Mouse (Mus musculus): ENCODE measurements at regions not wholly inside any gene's neighbourhood (a gene's known extent, or its start where the extent isn't known, plus 50 kb on each side); places are given as distances from the start of the nearest gene placed in this dataset.

DNA sequence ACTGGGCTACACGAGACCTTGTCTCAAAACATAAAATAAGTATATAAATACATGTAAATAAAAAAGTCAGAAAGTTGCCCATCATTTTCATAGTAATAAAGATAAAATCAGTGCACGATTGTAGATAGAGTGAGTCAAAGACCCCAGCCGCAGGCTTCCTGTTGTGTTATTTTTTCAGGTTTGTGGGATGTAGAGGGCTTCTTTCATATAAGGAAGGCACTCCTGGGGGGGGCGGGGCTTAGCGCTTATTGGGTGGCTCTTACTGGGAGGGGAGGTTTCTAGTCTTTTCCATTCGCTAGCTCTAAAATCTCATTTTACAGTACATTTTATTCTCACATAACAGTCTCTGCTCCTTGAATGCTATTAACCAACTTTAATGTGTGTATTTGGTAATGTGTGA, 198.8 kb upstream of the Cxcr4 start:
- intact Hi-C loops (cut with DNase I), result loop anchor here (10.0 kb wide), 1 partner anchor 186 kb away; no protein-coding TSS in a partner anchor
- DNase-seq, result no peak

DNA sequence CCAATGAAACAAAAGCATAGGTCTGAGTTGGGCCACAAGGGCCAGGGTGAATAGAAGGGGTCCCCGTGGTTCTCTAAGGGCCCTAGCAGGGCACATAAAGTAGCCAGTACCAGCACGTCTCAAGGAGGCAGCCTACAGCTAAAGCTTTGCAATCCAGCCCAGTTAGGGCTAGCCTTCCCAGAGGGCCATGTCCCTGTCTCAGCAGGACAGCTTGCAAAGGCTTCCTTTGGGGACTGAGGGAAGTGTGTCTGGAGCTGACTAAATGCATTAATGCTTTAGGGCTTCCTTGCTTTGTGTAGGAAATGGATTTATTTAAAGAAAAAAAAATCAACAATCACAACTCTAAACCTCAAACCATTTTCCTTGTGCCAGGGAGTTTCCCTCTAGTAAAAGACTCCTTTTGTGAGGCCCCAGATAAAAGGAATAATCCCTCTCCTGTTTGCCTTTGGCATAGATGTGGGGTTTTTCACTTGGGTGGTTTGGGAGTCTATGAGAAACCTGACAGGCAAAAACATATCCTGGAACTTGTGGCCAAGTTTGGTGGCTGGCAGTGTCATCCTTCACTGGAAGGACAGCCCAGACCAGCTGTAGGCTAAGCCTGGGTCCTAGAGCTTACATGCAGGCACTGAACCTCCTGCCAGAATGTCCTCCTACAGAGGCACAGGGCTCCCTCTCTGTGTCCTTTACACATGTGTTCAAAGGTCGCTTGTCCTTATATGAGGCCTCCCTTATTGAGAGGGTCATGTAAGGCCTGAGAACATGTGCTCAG, 197.7 kb upstream of the Cxcr4 start:
- intact Hi-C loops (cut with DNase I), result loop anchor here (10.0 kb wide), 1 partner anchor 185 kb away; no protein-coding TSS in a partner anchor
- no peak for DNase-seq

DNA sequence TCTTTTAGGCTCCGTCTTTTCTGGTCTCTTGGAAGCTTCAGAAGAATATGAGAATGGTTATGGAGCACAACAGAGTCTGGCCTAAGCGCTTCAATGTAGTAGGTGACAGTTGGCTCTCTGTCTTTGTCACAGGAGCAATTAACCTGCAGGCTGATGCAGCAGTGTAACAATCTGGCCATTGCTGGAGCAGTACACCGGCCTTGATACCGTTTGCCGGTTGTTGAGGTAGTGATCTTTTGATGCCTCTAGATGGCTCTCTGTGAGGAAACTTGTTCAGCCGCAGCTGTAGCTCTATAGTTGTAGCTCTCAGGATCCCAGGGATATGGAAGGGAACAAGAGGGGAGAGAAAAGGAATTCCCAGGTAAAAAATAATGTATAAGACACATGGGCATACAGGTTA, 196.1 kb upstream of the Cxcr4 start:
- intact Hi-C loops (cut with DNase I), result no loop called here
- no peak for DNase-seq

DNA sequence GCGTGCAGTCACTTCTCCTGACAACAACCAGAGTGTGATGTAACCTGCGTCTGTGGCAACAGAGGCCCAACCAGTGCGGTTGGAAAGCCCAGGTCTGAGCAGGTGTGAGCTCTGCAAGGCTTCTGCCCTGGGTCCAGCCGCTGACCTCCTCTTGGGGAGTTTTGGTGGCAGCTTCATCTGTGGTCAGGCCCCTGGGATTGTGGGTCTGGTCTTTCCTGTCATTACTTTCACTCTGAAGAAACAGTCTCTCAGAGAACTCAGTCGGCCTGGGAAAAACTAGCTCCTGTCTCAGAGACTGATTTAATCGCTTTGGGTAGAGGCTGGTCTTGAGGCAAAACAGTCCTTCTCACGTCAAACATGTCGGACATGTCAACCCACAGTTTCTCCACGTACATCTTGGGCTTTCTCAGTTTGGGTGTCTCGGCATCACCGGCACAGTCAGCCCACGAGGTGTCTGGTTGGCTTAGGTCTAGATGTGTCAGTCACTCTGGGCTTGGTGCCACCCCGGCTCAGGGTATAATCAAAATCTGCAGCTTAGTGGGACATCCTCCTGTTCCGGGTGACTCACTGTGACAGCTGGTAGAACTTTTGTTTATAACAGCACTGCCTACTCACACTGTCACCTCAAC, 195.0 kb upstream of the Cxcr4 start:
- DNase-seq, result no peak
- intact Hi-C loops (cut with DNase I), result no loop called here

DNA sequence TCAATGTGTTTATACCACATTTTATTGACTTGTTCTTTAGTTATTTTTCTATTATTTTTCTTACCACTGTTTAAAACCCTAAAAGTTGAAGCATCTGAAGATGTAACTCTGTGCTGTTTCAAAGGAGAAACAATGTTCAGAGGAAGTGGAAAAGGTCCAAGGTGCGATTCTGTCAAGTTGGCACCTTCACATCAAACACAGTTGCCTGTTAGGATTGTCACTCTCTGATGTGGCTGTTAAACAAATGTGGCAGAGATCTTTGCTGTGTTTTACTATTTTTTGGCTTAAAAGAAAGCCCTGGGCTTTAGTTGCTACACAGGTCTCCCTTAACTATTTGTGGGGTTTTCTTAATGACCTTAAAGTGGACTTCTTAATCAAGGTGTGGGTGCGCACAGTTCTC, 190.2 kb upstream of the Cxcr4 start:
- DNase-seq, result no peak
- intact Hi-C loops (cut with DNase I), result no loop called here

DNA sequence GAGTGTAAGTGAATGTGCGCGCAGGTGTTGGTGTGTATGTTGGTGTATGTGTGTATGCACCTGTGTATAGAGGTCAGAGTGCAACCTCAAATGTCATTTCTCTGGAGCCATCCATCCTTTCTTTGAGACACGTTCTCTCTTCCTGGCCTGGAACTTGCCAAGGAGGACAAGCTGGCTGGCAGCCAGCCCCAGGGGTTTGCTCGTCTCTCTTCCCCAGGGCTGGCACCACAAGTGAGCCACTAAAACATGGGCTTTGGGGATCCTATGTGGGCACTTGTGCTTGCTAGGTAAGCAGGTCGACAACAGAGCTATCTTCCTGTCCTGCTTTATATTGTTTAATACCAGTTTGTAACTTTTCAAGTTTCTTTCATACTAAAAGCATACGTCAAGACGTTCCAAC, 189.8 kb upstream of the Cxcr4 start:
- DNase-seq, result no peak
- intact Hi-C loops (cut with DNase I), result no loop called here

DNA sequence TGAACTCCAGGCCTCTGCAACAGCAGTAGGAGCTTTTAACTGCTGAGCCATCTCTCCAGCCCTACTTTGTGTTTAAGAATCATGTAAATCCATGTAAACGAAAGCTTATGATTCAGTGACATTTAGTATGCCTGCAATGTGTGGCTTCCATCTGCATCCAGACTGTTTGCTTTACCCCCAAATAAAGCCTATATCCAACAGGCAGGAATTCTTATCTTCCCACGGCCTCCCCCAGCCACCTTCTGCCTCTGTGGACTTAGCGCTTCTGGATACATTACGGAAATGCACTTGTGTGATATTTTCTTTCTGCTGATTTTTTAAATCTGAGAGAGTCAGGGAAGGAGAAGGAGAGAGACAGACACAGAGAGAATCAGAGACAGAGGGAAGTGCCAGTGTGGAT, 189.2 kb upstream of the Cxcr4 start:
- no peak for DNase-seq
- intact Hi-C loops (cut with DNase I), result no loop called here

DNA sequence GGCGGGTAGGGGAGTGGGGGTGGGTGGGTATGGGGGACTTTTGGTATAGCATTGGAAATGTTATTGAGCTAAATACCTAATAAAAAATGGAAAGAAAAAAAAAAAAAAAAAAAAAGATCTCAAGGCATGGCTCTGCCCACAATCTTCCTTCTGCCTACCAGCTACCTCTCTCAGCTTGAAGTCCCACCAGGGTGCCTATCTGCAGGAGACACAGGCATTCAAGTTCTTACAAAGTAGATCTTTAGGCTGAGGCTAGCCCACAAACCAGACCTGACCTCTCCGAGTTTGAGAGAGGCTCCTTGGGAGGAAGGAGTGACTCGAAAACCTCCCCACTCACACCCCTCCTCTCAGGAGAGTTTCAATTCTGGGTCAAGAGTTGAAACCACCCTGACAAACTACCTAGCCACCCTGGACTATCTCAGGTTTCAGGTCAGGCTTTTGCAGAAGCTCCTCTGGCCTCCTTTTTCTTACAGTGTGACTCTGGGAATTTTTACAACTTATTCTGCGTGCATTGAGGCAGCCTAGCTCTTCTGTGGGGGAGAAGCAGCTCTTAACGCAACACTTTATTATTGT, 187.6 kb upstream of the Cxcr4 start:
- intact Hi-C loops (cut with DNase I), result no loop called here
- no peak for DNase-seq

DNA sequence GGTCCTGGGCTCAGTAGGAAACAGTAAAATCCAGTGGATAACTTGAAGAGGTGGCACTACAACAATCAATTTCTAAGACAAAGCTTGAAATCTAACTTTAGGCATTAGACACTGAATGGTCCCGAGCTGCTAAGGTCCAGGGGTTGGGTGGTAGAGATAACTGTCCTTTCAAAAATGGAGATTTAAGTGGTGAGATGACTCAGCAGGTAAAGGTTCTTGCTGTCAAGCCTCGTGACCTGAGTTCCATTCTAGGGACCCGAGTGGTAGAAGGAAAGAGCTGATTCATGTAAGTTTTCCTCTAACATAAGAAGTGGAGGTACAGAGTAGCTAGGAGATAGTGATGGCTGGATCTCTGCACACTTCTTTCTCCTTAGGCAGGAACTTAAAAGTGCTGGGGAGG, 180.3 kb upstream of the Cxcr4 start:
- no peak for DNase-seq

DNA sequence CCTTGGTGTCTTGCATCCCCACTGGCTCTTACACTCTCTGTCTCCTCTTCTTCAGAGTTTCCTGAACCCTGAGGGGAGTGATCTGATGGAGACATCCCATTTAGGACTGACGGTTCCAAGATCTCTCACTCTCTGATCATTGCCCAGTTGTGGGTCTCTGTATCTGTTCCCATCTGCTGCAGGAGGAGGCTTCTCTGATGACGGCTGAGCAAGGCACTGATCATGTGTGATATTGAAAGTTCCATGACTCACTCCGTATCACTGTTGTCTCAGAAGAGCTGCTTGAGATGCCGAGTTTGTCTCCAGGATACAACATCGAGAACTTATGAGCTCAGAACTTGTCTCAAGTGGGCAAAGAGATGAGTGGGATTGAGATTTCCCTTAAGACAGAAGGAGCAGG, 178.7 kb upstream of the Cxcr4 start:
- DNase-seq, result no peak
- intact Hi-C loops (cut with DNase I), result no loop called here

More for the DNA sequence above, 180.3 kb upstream of the Cxcr4 start:
- intact Hi-C loops (cut with DNase I), result no loop called here

DNA sequence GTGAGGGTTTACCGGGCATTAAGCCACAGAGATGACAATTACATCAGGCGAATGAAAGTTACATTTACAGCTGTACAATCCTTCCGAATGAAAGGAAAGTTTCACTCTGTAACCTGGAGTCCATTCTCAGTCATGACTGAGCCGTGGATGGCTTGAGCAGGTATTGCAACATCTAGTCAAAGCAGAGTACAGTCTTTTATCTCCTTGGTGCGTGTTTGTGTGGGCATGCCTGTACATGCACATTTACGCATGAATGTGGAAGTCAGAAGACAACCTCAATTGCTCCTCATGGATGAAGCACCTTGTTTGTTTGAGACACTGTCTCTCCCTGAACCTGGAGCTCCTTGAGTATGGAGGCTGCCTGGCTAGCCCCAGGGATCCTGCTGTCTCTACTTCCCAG, 175.9 kb upstream of the Cxcr4 start:
- intact Hi-C loops (cut with DNase I), result no loop called here
- no peak for DNase-seq

DNA sequence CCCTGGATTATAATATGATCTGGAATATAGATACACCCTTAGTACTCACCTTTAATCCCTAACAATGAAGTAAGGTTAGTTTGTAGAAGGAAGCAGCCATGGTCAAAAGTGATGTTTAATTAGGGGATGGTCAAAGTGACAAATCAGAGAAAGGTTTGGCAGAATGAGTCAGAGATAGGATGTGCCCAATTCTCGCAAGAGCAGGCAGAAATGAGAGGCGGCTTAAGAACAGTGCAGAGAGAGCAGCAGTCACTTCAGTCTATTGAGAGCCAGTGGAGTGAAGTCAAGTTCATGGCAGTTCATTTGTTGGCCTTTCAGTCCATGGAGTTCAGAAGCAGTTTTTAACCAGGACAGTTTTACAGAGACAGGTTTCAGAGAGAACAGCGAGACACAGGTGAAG, 175.3 kb upstream of the Cxcr4 start:
- no peak for DNase-seq
- intact Hi-C loops (cut with DNase I), result no loop called here

DNA sequence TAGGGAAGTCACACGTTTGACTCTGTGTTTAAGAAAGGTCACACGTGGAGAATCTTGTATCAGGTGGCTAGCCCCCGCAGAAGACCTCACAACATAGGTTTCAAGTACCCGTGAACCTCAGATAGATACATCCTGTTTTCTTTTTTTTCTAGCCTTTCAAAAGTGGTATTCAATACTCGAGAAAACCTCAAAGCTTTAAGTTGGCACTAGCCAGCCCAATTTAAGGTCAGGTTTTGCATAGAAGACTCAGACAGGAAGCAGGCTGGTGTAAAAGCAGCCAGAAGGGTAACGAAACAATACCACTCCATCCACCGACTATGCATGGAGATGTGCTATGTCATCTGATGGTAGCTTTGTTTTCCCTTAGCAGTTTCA, 174.8 kb upstream of the Cxcr4 start:
- no peak for DNase-seq
- intact Hi-C loops (cut with DNase I), result no loop called here

DNA sequence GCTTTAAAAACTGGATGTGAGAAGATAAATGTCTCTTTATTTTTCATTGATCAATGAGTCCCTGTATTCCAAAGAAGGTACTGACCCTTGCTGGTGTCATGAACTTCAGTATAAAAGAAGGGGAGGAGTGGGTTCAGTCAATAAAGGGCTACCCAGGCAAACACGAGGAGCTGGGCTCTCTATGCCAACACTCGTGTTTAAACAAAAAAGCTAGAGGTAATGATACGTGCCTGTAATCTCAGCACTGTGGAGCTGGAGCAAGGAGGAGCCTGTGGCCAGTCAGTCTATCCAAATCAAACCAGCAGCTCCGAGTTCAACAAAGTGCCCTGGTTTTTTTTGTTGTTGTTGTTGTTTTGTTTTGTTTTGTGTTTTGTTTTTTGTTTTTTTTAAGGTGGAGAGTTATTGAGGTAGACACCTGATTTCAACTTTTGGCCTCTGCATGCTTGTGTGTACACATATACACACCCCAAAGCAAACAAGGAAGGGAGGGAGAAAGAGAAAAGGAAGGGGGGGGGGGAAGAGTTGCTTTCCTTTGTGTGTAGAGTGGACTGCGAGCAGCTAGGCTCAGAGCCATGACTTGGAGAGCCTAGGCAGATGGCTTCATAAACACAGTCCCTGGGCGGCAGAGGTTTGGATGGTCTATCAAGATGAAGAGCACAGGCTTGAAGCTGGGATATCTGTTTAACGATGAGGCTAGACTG, 174.2 kb upstream of the Cxcr4 start:
- intact Hi-C loops (cut with DNase I), result no loop called here
- no peak for DNase-seq

DNA sequence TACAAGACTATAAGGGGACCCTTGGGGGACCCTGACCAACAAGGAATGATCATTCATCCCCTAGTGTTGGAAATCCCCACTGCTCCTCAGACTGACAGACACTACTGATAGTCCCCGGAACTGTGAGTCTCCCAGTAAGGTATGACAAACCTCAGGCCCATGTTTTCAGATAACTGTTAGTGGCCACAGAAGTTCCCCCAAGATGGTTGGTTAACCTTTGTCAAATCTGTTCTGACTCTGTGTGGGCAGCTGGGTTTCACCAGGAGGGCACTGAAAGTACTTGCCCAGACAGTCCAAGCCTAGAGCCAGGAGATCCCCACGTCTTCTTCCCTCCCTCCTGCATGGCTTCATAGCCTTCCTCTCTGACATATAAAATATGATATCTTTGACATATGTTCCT, 173.5 kb upstream of the Cxcr4 start:
- intact Hi-C loops (cut with DNase I), result no loop called here
- no peak for DNase-seq

DNA sequence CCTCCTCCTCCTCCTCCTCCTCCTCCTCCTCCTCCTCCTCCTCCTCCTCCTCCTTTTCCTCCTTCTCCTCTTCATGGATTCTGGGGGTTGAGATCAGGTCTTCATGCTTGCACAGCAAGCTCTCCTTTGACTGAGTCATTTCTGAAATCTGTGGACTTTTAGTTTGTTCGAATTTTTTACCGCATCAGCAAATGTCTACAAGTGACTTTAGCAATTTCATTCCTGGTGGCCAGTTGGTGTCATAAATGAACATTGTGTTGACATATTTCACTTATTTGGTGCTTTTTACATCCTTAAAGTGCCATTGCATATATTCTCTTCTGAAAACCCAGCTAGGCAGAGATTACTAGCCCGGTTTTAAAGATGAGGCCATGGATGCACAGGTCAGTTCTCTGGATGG, 173.0 kb upstream of the Cxcr4 start:
- no peak for DNase-seq
- intact Hi-C loops (cut with DNase I), result no loop called here

DNA sequence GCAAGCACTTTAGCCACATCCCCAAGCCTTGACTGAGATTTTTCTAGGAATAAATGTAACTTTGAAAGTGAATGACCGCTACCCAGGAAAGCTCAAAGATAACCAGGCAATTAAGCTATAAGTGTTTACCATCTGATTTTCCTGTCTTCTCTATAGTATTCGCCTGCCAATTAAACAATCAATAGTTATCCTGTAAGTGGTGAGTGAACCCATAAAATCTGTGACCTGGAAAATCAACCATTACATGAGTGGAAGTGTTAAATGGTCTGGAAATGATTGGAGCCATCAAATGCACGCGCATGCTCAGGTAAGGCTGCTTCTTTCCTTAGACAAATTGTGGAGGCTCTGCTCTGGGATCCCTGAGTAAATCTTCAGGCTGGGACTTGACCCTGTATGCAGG, 170.8 kb upstream of the Cxcr4 start:
- intact Hi-C loops (cut with DNase I), result no loop called here
- DNase-seq, result no peak

DNA sequence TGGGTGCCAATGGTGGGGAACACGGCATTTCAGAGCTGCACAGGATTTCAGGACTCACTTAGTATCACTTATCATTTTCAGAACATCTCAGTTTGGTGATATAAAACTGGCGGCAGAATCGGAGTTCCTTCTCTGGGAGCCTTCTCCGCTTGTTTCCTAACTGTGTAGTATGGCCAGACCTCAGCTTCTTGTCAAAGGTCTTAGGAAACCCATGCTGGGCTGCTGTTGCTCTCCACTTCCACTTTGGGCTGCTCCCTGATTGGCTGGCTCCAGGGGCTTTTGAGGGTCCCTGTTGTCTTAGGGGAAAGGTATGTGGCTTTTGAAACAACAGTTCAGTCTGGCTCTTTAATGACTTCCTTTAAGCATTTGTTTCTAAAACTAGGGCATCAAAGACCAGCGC, 170.0 kb upstream of the Cxcr4 start:
- intact Hi-C loops (cut with DNase I), result no loop called here

DNA sequence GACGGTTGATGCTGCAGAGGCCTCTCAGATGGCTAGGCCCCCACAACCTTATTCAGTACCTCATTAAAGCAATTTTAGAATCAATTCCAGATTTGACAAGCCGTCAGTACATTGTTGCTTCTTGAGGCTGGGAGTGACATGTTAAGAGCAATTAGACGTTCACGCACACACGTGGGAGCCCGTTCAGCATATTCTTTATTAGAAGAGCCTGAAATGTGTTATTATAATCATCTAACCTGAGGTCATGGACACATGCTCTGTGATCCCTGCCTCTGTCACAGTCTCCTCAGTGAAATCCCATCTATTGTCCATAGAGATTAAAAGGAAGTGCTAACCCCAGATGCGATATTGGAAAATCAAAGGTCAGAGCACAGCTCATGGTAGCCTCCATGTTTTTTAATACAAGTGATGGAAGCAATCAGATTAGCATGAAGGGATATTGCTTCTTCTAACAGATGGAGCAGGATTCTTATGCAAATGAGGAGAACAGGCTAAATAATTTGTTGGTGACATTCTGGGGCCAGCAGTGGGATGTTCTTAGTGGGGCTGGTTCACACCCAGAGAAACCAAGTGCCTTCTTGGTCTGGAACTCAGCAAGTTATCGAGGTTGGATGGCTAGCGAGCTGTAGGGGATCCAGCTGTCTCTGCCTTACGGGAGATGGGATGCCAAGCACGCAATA, 166.8 kb upstream of the Cxcr4 start:
- intact Hi-C loops (cut with DNase I), result no loop called here
- DNase-seq, result no peak

More for the DNA sequence above, 170.0 kb upstream of the Cxcr4 start:
- DNase-seq, result no peak

DNA sequence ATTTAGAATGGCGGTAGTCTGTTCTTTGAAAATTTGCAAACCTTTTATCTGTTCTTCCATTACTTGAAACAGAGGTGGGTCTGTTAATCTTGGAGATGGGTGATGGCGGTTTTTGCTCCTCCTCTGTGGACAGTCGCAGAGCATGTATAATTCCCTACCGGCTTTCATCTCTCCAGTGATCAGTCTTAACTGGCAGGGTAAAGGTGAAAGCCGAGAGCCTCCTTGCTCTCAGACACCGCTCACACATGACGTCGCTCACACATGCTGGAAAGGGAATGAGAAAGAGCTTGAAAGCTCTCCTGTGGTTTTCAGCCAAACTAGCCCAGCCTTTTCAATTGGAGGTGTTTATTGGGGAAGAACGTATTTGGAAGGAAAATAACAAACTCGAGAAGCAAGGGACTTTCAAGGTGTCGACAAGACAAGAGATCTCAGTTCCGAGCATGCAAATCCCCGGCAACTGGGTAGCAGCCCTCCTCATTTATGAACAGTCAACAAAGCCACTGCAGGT, 166.3 kb upstream of the Cxcr4 start:
- DNase-seq, result no peak
- intact Hi-C loops (cut with DNase I), result no loop called here

All from gastrocnemius, postnatal 36 days (tissue).